Mouse (Mus musculus) heart, embryonic 15.5 days (tissue): ENCODE results near the gene Tmem119. TPM values are rescaled to one million over a fixed set of nuclear protein-coding genes. Genes with fewer than 3 reads are reported as not detected.

ENCODE experiments used
- ATAC-seq: fragments of 200-750 bp; cut with Nextera tagmentation; replicated peaks from 2 replicates; pipeline ENCODE4 v1.8.0; 2017; ENCODE audit warnings: low read depth, moderate TSS enrichment; ENCODE audit not compliant: insufficient number of reproducible peaks, insufficient read depth, low FRiP score
- H3K27ac ChIP-seq: fragments of 300-500 bp; sonication (generic); 2 replicates; pipeline ENCODE4 v1.5.1; 2015; ENCODE audit warnings: mild to moderate bottlenecking, inconsistent platforms
- H3K27me3 ChIP-seq: fragments of 300-500 bp; sonication (generic); 2 replicates; pipeline ENCODE4 v1.6.1; 2015; ENCODE audit warnings: inconsistent platforms
- H3K36me3 ChIP-seq: fragments of 300-500 bp; sonication (generic); 2 replicates; pipeline ENCODE4 v1.6.1; 2015; ENCODE audit warnings: mild to moderate bottlenecking, inconsistent platforms
- H3K4me1 ChIP-seq: fragments of 300-500 bp; sonication (generic); replicated peaks from 2 replicates; pipeline ENCODE4 v1.6.1; 2015; ENCODE audit warnings: inconsistent platforms
- H3K4me2 ChIP-seq: fragments of 300-500 bp; sonication (generic); 2 replicates; pipeline ENCODE4 v1.6.1; 2015; ENCODE audit warnings: inconsistent platforms, mild to moderate bottlenecking, moderate library complexity
- H3K4me3 ChIP-seq: fragments of 300-500 bp; sonication (generic); 2 replicates; pipeline ENCODE4 v1.5.1; 2015; ENCODE audit warnings: mild to moderate bottlenecking, inconsistent platforms
- H3K9ac ChIP-seq: fragments of 300-500 bp; sonication (generic); 2 replicates; pipeline ENCODE4 v1.6.1; 2015; ENCODE audit warnings: mild to moderate bottlenecking, inconsistent platforms
- H3K9me3 ChIP-seq: fragments of 300-500 bp; sonication (generic); replicated peaks from 2 replicates; pipeline ENCODE4 v1.6.1; 2016; ENCODE audit warnings: inconsistent platforms
- WGBS: fragments of 180-500 bp; shearing (Covaris S2); methylation state at CpG from one replicate; pipeline ENCODE4 v1.1.7; 2015; ENCODE audit warnings: mixed read lengths; 5-methylcytosine and 5-hydroxymethylcytosine counted together
- polyA plus RNA-seq: library from polyadenylated mRNA; unstranded; fragments of >200 nt; fragmentation: Nextera tagmentation; extraction: Ambion mirVana; gene quantifications from 2 replicates; pipeline ENCODE4 v1.2.1, GENCODE M21; 2015

Gene Tmem119
- polyA plus RNA-seq, result 23.6 and 30.5 TPM in 2 replicates

- peak; percentile 75 for ATAC-seq
- Histone ChIP-seq H3K36me3 (no peaks in the 10 kb centered on the region), H3K27ac (peak within 1 kb of the TSS; percentile 59), H3K9ac (peak within 1 kb of the TSS; percentile 39; the same call in 1 of the 2 replicates), H3K4me3 (peak within 1 kb of the TSS; percentile 38), H3K4me1 (peaks cover 22% of the 10 kb centered on the region), H3K27me3 (peaks cover 22% of the 10 kb centered on the region), H3K4me2 (peak within 1 kb of the TSS; percentile 49), H3K9me3 (no peaks in the 10 kb centered on the region)
- WGBS, result 1% methylated on average over 11 of the region's 11 CpGs
Observed at GRCm38 (mm10) chr5:113800280-113800679, at the start of gene Tmem119. Gene Tmem119 (minus strand): TSS chr5:113800516.

- no peak overlapping the region for H3K4me2 ChIP-seq
- no peaks in the 10 kb centered on the region for H3K9me3 ChIP-seq
- 83% methylated on average over 9 of the region's 9 CpGs for WGBS
- H3K27me3 ChIP-seq, result no peaks in the 10 kb centered on the region
- H3K4me3 ChIP-seq, result no peak overlapping the region
- ATAC-seq, result no peak
- no peak overlapping the region for H3K27ac ChIP-seq
- H3K9ac ChIP-seq, result no peak overlapping the region
- H3K4me1 ChIP-seq, result peaks cover 8% of the 10 kb centered on the region
- peaks cover 75% of the 10 kb centered on the region for H3K36me3 ChIP-seq
Observed at GRCm38 (mm10) chr5:113847636-113848035, 47.3 kb upstream of the Tmem119 start.

GRCm38 (mm10) chr5:113846656-113847055 is 46.3 kb upstream of the Tmem119 start:
- peaks cover 75% of the 10 kb centered on the region for H3K36me3 ChIP-seq
- no peaks in the 10 kb centered on the region for H3K9me3 ChIP-seq
- H3K9ac ChIP-seq, result no peak overlapping the region
- H3K27me3 ChIP-seq, result no peaks in the 10 kb centered on the region
- ATAC-seq, result no peak
- H3K4me3 ChIP-seq, result no peak overlapping the region
- peaks cover 8% of the 10 kb centered on the region for H3K4me1 ChIP-seq
- H3K4me2 ChIP-seq, result no peak overlapping the region
- WGBS, result 87% methylated on average over 8 of the region's 8 CpGs
- H3K27ac ChIP-seq, result no peak overlapping the region

- no peak for ATAC-seq
- no peak overlapping the region for H3K27ac ChIP-seq
- peaks cover 3% of the 10 kb centered on the region for H3K4me1 ChIP-seq
- no peak overlapping the region for H3K4me3 ChIP-seq
- H3K36me3 ChIP-seq, result peaks cover 71% of the 10 kb centered on the region
- no peaks in the 10 kb centered on the region for H3K9me3 ChIP-seq
- no peak overlapping the region for H3K4me2 ChIP-seq
- no peaks in the 10 kb centered on the region for H3K27me3 ChIP-seq
- WGBS, result 86% methylated on average over 8 of the region's 8 CpGs
- no peak overlapping the region for H3K9ac ChIP-seq
Observed at GRCm38 (mm10) chr5:113845627-113846026, 45.3 kb upstream of the Tmem119 start.

GRCm38 (mm10) chr5:113844721-113845120 is 44.4 kb upstream of the Tmem119 start:
- no peaks in the 10 kb centered on the region for H3K27me3 ChIP-seq
- peak overlapping the region; percentile 37 for H3K27ac ChIP-seq
- WGBS, result 58% methylated on average over 7 of the region's 7 CpGs
- peaks cover 64% of the 10 kb centered on the region for H3K36me3 ChIP-seq
- H3K4me3 ChIP-seq, result no peak overlapping the region
- H3K9ac ChIP-seq, result no peak overlapping the region
- H3K9me3 ChIP-seq, result no peaks in the 10 kb centered on the region
- H3K4me2 ChIP-seq, result no peak overlapping the region
- ATAC-seq, result 0 out of 2 replicates have a peak, but pooled peaks have one; percentile 36
- H3K4me1 ChIP-seq, result no peaks in the 10 kb centered on the region; the same call in none of the 2 replicates

GRCm38 (mm10) chr5:113844106-113844505 is 43.8 kb upstream of the Tmem119 start:
- Histone ChIP-seq H3K27me3 (no peaks in the 10 kb centered on the region), H3K4me3 (no peak overlapping the region), H3K9me3 (no peaks in the 10 kb centered on the region), H3K36me3 (peaks cover 60% of the 10 kb centered on the region), H3K27ac (peak overlapping the region; percentile 37), H3K4me2 (no peak overlapping the region), H3K9ac (no peak overlapping the region), H3K4me1 (no peaks in the 10 kb centered on the region; the same call in none of the 2 replicates)
- WGBS, result 75% methylated on average over 15 of the region's 15 CpGs
- no peak for ATAC-seq

GRCm38 (mm10) chr5:113842906-113843305 is 42.6 kb upstream of the Tmem119 start:
- 83% methylated on average over 9 of the region's 9 CpGs for WGBS
- Histone ChIP-seq H3K4me2 (no peak overlapping the region), H3K36me3 (peaks cover 52% of the 10 kb centered on the region), H3K27me3 (no peaks in the 10 kb centered on the region), H3K4me1 (no peaks in the 10 kb centered on the region; the same call in none of the 2 replicates), H3K9me3 (no peaks in the 10 kb centered on the region), H3K9ac (no peak overlapping the region), H3K27ac (no peak overlapping the region), H3K4me3 (no peak overlapping the region)
- ATAC-seq, result no peak

GRCm38 (mm10) chr5:113842244-113842643 is 41.9 kb upstream of the Tmem119 start:
- H3K27ac ChIP-seq, result no peak overlapping the region
- ATAC-seq, result no peak
- H3K9me3 ChIP-seq, result no peaks in the 10 kb centered on the region
- no peak overlapping the region for H3K4me3 ChIP-seq
- H3K4me2 ChIP-seq, result no peak overlapping the region
- no peaks in the 10 kb centered on the region; the same call in none of the 2 replicates for H3K4me1 ChIP-seq
- H3K36me3 ChIP-seq, result peaks cover 46% of the 10 kb centered on the region
- 75% methylated on average over 9 of the region's 9 CpGs for WGBS
- H3K27me3 ChIP-seq, result no peaks in the 10 kb centered on the region
- no peak overlapping the region for H3K9ac ChIP-seq

GRCm38 (mm10) chr5:113841243-113842225 is 41.2 kb upstream of the Tmem119 start:
- WGBS, result 71% methylated on average over 23 of the region's 23 CpGs
- ATAC-seq, result no peak
- peaks cover 38% of the 10 kb centered on the region for H3K36me3 ChIP-seq

GRCm38 (mm10) chr5:113840443-113840842 is 40.1 kb upstream of the Tmem119 start:
- ATAC-seq, result no peak
- Histone ChIP-seq H3K4me2 (no peak overlapping the region), H3K4me1 (no peaks in the 10 kb centered on the region; the same call in none of the 2 replicates), H3K36me3 (peaks cover 28% of the 10 kb centered on the region), H3K4me3 (no peak overlapping the region), H3K9ac (no peak overlapping the region), H3K27me3 (no peaks in the 10 kb centered on the region), H3K27ac (no peak overlapping the region), H3K9me3 (no peaks in the 10 kb centered on the region)
- WGBS, result 81% methylated on average over 4 of the region's 4 CpGs

More at GRCm38 (mm10) chr5:113841243-113842225, 41.2 kb upstream of the Tmem119 start:
- Histone ChIP-seq H3K9me3 (no peaks in the 10 kb centered on the region), H3K27ac (no peak overlapping the region), H3K27me3 (no peaks in the 10 kb centered on the region), H3K4me1 (no peaks in the 10 kb centered on the region; the same call in none of the 2 replicates), H3K4me2 (no peak overlapping the region), H3K9ac (no peak overlapping the region), H3K4me3 (no peak overlapping the region)

GRCm38 (mm10) chr5:113836961-113837360 is 36.6 kb upstream of the Tmem119 start:
- 77% methylated on average over 10 of the region's 10 CpGs for WGBS
- Histone ChIP-seq H3K4me3 (no peak overlapping the region), H3K9me3 (no peaks in the 10 kb centered on the region), H3K4me2 (no peak overlapping the region), H3K4me1 (no peaks in the 10 kb centered on the region; the same call in 1 of the 2 replicates), H3K36me3 (peaks cover 4% of the 10 kb centered on the region; the same call in 1 of the 2 replicates), H3K27ac (no peak overlapping the region), H3K27me3 (no peaks in the 10 kb centered on the region), H3K9ac (no peak overlapping the region)
- no peak for ATAC-seq
